Mouse (Mus musculus): ENCODE results near the gene Gm21093.
"Not testable (repeated sequence)": the region's sequence is repeated elsewhere in the genome, so short reads cannot be mapped to it uniquely, and the experiment has no call there.

Gm21093 gene

DNA sequence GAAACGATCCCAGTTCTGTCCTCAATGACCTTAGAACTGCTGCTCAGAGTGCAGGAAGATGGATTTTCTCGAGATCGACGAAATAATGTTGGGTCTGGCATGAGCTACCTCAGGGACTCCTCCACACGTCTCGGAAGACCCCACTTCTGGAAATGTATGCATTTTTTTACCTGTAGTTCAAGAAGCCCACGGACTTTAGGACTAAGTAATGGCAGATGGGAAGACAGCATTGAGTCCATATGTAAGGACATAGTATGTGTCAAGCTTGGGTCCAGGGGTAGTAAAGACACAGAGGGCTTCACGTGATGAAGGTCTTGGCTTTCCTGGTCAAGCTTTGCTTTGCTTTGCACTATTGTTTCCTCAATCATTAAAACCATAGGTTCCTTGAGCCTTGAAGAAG, at the start of gene Gm21093:
Gm21093 (minus strand) TSS at position 101 of the 400 bp plus-strand sequence.
- not testable (repeated sequence) for DNase-seq (ENCODE audit: low spot score)
